ENCODE assay signal across 9 mouse cellular contexts in the genomic region with DNA sequence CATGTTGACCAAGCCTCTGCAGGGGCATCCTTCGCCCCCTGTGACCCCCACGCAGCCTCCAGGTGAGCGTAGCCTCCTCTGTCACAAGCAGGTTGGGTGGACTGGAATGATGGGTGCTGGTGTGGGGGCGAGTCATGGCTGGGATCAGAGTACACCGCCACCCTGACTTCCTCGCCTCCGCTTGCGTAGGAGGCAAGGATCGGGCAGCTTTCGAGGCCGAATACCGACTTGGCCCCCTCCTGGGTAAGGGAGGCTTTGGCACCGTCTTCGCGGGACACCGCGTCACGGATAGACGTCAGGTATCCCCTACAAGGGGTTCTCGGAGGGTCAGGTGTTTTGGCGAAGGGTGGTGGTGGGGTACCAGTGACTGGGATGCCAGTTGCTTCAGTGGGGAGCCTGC. TPM values are rescaled to one million over a fixed set of nuclear protein-coding genes. Genes with fewer than 3 reads are reported as not detected.
DNase-seq lines count a peak whose midpoint lies in the region; ATAC-seq and TF ChIP-seq lines count a peak whose summit lies in the region.
"Had no signal": no experiment of that assay in that cellular context is flagged by ENCODE, and none has a peak within 500 bp of the region (broad histone marks: within the 10 kb centered on the region; RNA-seq: fewer than 3 reads in every experiment).

No protein-coding gene starts in this region.

- H3K4me3 ChIP-seq in lung, adult 2 months (replicated peaks; ENCODE audit: extremely low read depth, low read depth, low read length) = peak overlapping the region; percentile 63
- peak overlapping the region; percentile 78 for H3K4me3 ChIP-seq in G1E (ENCODE audit: low read depth, low read length)
- peak overlapping the region; percentile 54 for H3K4me3 ChIP-seq in heart, embryonic 13.5 days
- H3K4me3 ChIP-seq in limb, embryonic 15.5 days = peak overlapping the region; percentile 44
- H3K4me3 ChIP-seq in stomach, embryonic 14.5 days (ENCODE audit: low read depth, low read length) = peak overlapping the region; percentile 35

- H3K36me3 ChIP-seq in G1E (replicated peaks) = peaks cover 47% of the 10 kb centered on the region
- peaks cover 24% of the 10 kb centered on the region for H3K36me3 ChIP-seq in heart, embryonic 13.5 days
- 0 out of 2 replicates have a peak, but pooled peaks cover 6% of the 10 kb centered on the region for H3K36me3 ChIP-seq in limb, embryonic 15.5 days
- peaks cover 2% of the 10 kb centered on the region; the same call in 1 of the 2 replicates for H3K36me3 ChIP-seq in stomach, embryonic 14.5 days (ENCODE audit: control insufficient read depth, insufficient read depth, low read length)

- 38% methylated on average over 21 of the region's 21 CpGs for WGBS in lung, adult 2 months
- WGBS in heart, embryonic 13.5 days = 13% methylated on average over 21 of the region's 21 CpGs
- WGBS in limb, embryonic 15.5 days = 22% methylated on average over 21 of the region's 21 CpGs
- WGBS in stomach, embryonic 14.5 days = 25% methylated on average over 21 of the region's 21 CpGs

- no peaks in the 10 kb centered on the region for H3K9me3 ChIP-seq in G1E (replicated peaks)
- H3K9me3 ChIP-seq in heart, embryonic 13.5 days = no peaks in the 10 kb centered on the region
- no peaks in the 10 kb centered on the region for H3K9me3 ChIP-seq in limb, embryonic 15.5 days
- no peaks in the 10 kb centered on the region for H3K9me3 ChIP-seq in stomach, embryonic 14.5 days (ENCODE audit: control insufficient read depth, low read depth, low read length)

- peak overlapping the region; percentile 81 for H3K4me2 ChIP-seq in heart, embryonic 13.5 days
- H3K4me2 ChIP-seq in limb, embryonic 15.5 days = peak overlapping the region; percentile 80
- peak overlapping the region; percentile 85 for H3K4me2 ChIP-seq in stomach, embryonic 14.5 days (replicated peaks; ENCODE audit: low read depth, low read length)

- TF ChIP-seq CTCF in lung, adult 2 months (IDR thresholded peaks at IDR 0.05; ENCODE audit: insufficient read depth, low read length) = no peak
- TF ChIP-seq CTCF in G1E (IDR thresholded peaks at IDR 0.05; ENCODE audit: low read depth, low read length) = no peak

- peak; percentile 8 for DNase-seq in lung, adult 2 months
- no peak for DNase-seq in lung, postnatal 25 days (ENCODE audit: low spot score)
- no peak for DNase-seq in G1E (ENCODE audit: low spot score)
- DNase-seq in cerebellum, adult 18-20 months = peak; percentile 31 to 46
- DNase-seq in gastrocnemius, adult 18-20 months (ENCODE audit: low spot score) = no peak

- H3K27ac ChIP-seq in heart, embryonic 13.5 days (replicated peaks) = no peak overlapping the region
- no peak overlapping the region for H3K27ac ChIP-seq in limb, embryonic 15.5 days
- no peak overlapping the region for H3K27ac ChIP-seq in stomach, embryonic 14.5 days (ENCODE audit: low read length)

- peak overlapping the region; percentile 75 for H3K9ac ChIP-seq in heart, embryonic 13.5 days
- H3K9ac ChIP-seq in limb, embryonic 15.5 days = 0 out of 2 replicates have a peak overlapping the region, but pooled peaks have one; percentile 31
- H3K9ac ChIP-seq in stomach, embryonic 14.5 days (replicated peaks; ENCODE audit: low read depth, low read length) = no peak overlapping the region; the same call in 1 of the 2 replicates

- TF ChIP-seq POLR2A in lung, adult 2 months (IDR thresholded peaks at IDR 0.05; ENCODE audit: borderline replicate concordance, extremely low read depth, low read depth, low read length) = no peak

- peaks cover 2% of the 10 kb centered on the region for H3K4me1 ChIP-seq in lung, adult 2 months (ENCODE audit: control insufficient read depth, insufficient read depth, low read length)
- peaks cover 24% of the 10 kb centered on the region for H3K4me1 ChIP-seq in G1E (ENCODE audit: insufficient read depth, low read depth, low read length)
- peaks cover 13% of the 10 kb centered on the region; the same call in 1 of the 2 replicates for H3K4me1 ChIP-seq in heart, embryonic 13.5 days
- peaks cover 11% of the 10 kb centered on the region; the same call in 1 of the 2 replicates for H3K4me1 ChIP-seq in limb, embryonic 15.5 days
- H3K4me1 ChIP-seq in stomach, embryonic 14.5 days (ENCODE audit: control insufficient read depth, insufficient read depth, low read length) = no peaks in the 10 kb centered on the region

- ATAC-seq in G1E (ENCODE audit: extremely low read depth, insufficient number of reproducible peaks, low FRiP score, poor library complexity, severe bottlenecking) = no peak
- 0 out of 2 replicates have a peak, but pooled peaks have one; percentile 51 for ATAC-seq in heart, embryonic 13.5 days (ENCODE audit: extremely low read depth, insufficient number of reproducible peaks, low FRiP score, low TSS enrichment)
- no peak for ATAC-seq in limb, embryonic 15.5 days (ENCODE audit: insufficient number of reproducible peaks, low FRiP score, low TSS enrichment, low read depth)
- peak; percentile 16; the same call in 1 of the 2 replicates for ATAC-seq in stomach, embryonic 14.5 days (ENCODE audit: insufficient number of reproducible peaks, insufficient read depth, low FRiP score, low read depth)

- H3K27me3 ChIP-seq in G1E (ENCODE audit: insufficient read depth, low read length) = no peaks in the 10 kb centered on the region
- H3K27me3 ChIP-seq in heart, embryonic 13.5 days (replicated peaks) = no peaks in the 10 kb centered on the region
- H3K27me3 ChIP-seq in limb, embryonic 15.5 days = no peaks in the 10 kb centered on the region
- no peaks in the 10 kb centered on the region for H3K27me3 ChIP-seq in stomach, embryonic 14.5 days (ENCODE audit: control insufficient read depth, insufficient read depth, low read length)

RNA-seq across cellular contexts. Expression of a gene that starts 0.4 kb away (rescaled TPM):
- 12.2 and 13.6 TPM in 2 replicates for polyA plus RNA-seq in lung, adult 2 months (2012; rRNA removed)
- 7.4 and 12.8 TPM in 2 replicates for total RNA-seq in G1E (2014; fragmentation: Nextera tagmentation)
- total RNA-seq in G1E (2017) = 1.8 and 2.2 TPM in 2 replicates
- polyA plus RNA-seq in G1E (2012) = 23.1 and 25.6 TPM in 2 replicates
- polyA plus RNA-seq in heart, embryonic 13.5 days (2015; fragmentation: Nextera tagmentation; extraction: Ambion mirVana) = 5.9 and 6.7 TPM in 2 replicates
- polyA plus RNA-seq in limb, embryonic 15.5 days (2015; fragmentation: Nextera tagmentation; extraction: Ambion mirVana) = 4.8 and 5.1 TPM in 2 replicates
- 8.0 and 10.8 TPM in 2 replicates for polyA plus RNA-seq in stomach, embryonic 14.5 days (2014; fragmentation: Nextera tagmentation; extraction: Ambion mirVana)
- 1 to 10 TPM; 1.5 to 1.9 TPM for total RNA-seq in gastrocnemius, adult 18-20 months (2021)

RNA-seq across cellular contexts. Expression of a gene that starts 5.3 kb away (rescaled TPM):
- polyA plus RNA-seq in lung, adult 2 months (2012; rRNA removed) = 73.7 and 74.0 TPM in 2 replicates
- 9.6 and 13.5 TPM in 2 replicates for total RNA-seq in G1E (2014; fragmentation: Nextera tagmentation)
- 34.0 and 39.4 TPM in 2 replicates for total RNA-seq in G1E (2017)
- polyA plus RNA-seq in G1E (2012) = 75.8 and 107 TPM in 2 replicates
- polyA plus RNA-seq in heart, embryonic 13.5 days (2015; fragmentation: Nextera tagmentation; extraction: Ambion mirVana) = 24.1 and 25.4 TPM in 2 replicates
- polyA plus RNA-seq in limb, embryonic 15.5 days (2015; fragmentation: Nextera tagmentation; extraction: Ambion mirVana) = 64.5 and 70.0 TPM in 2 replicates
- polyA plus RNA-seq in stomach, embryonic 14.5 days (2014; fragmentation: Nextera tagmentation; extraction: Ambion mirVana) = 16.8 and 17.4 TPM in 2 replicates
- 1 to 10 TPM; 7.7 to 9.5 TPM for total RNA-seq in gastrocnemius, adult 18-20 months (2021)

RNA-seq across cellular contexts. Expression of a gene that starts 20.6 kb away (rescaled TPM):
- polyA plus RNA-seq in lung, adult 2 months (2012; rRNA removed) = 44.4 and 53.6 TPM in 2 replicates
- total RNA-seq in G1E (2014; fragmentation: Nextera tagmentation) (50.0 and 64.3 TPM in 2 replicates), G1E (2017) (146 and 162 TPM in 2 replicates)
- polyA plus RNA-seq in G1E (2012) = 152 and 167 TPM in 2 replicates
- polyA plus RNA-seq in heart, embryonic 13.5 days (2015; fragmentation: Nextera tagmentation; extraction: Ambion mirVana) = 79.0 and 81.7 TPM in 2 replicates
- 117 and 124 TPM in 2 replicates for polyA plus RNA-seq in limb, embryonic 15.5 days (2015; fragmentation: Nextera tagmentation; extraction: Ambion mirVana)
- polyA plus RNA-seq in stomach, embryonic 14.5 days (2014; fragmentation: Nextera tagmentation; extraction: Ambion mirVana) = 102 and 104 TPM in 2 replicates
- 10 to 100 TPM; 22.3 to 23.5 TPM for total RNA-seq in gastrocnemius, adult 18-20 months (2021)

RNA-seq across cellular contexts. Expression of a gene that starts 20.7 kb away (rescaled TPM):
- polyA plus RNA-seq in lung, adult 2 months (2012; rRNA removed) = 31.6 and 34.7 TPM in 2 replicates
- total RNA-seq in G1E (2014; fragmentation: Nextera tagmentation) (195 and 197 TPM in 2 replicates), G1E (2017) (72.9 and 78.8 TPM in 2 replicates)
- polyA plus RNA-seq in G1E (2012) = 122 and 139 TPM in 2 replicates
- 130 and 143 TPM in 2 replicates for polyA plus RNA-seq in heart, embryonic 13.5 days (2015; fragmentation: Nextera tagmentation; extraction: Ambion mirVana)
- 157 and 170 TPM in 2 replicates for polyA plus RNA-seq in limb, embryonic 15.5 days (2015; fragmentation: Nextera tagmentation; extraction: Ambion mirVana)
- polyA plus RNA-seq in stomach, embryonic 14.5 days (2014; fragmentation: Nextera tagmentation; extraction: Ambion mirVana) = 159 and 172 TPM in 2 replicates
- 10 to 100 TPM; 42.7 to 47.6 TPM for total RNA-seq in gastrocnemius, adult 18-20 months (2021)

RNA-seq across cellular contexts. Expression of a gene that starts 29.1 kb away (rescaled TPM):
- polyA plus RNA-seq in lung, adult 2 months (2012; rRNA removed) = not detected in 2 replicates
- total RNA-seq in G1E (2014; fragmentation: Nextera tagmentation) (not detected in 2 replicates), G1E (2017) (not detected in 2 replicates)
- polyA plus RNA-seq in G1E (2012) = not detected in 2 replicates
- polyA plus RNA-seq in heart, embryonic 13.5 days (2015; fragmentation: Nextera tagmentation; extraction: Ambion mirVana) = not detected in 2 replicates
- polyA plus RNA-seq in limb, embryonic 15.5 days (2015; fragmentation: Nextera tagmentation; extraction: Ambion mirVana) = not detected in 2 replicates
- not detected in 2 replicates for polyA plus RNA-seq in stomach, embryonic 14.5 days (2014; fragmentation: Nextera tagmentation; extraction: Ambion mirVana)
- not detected for total RNA-seq in gastrocnemius, adult 18-20 months (2021)
- total RNA-seq: common myeloid progenitor, adult 5-6 weeks had no signal

Comparison
In these comparisons a context has a peak if more than half of its experiments do, and no peak if none do; other contexts are left out.
1. DNase-seq: peak in lung, adult 2 months (single experiment) and cerebellum, adult 18-20 months (2 of 2); none in lung, postnatal 25 days (single experiment), G1E (single experiment) and gastrocnemius, adult 18-20 months (single experiment).
2. ATAC-seq: peak in heart, embryonic 13.5 days (single experiment) and stomach, embryonic 14.5 days (single experiment); none in G1E (single experiment) and limb, embryonic 15.5 days (single experiment).
3. Peak in every context shown above with its lines, with median percentiles within 50 percentile points of each other: H3K4me3 ChIP-seq and H3K4me2 ChIP-seq.